Mouse (Mus musculus) heart, embryonic 12.5 days (tissue): ENCODE data around the gene Usf1. TPM values are rescaled to one million over a fixed set of nuclear protein-coding genes. Genes with fewer than 3 reads are reported as not detected.

Experiments used
- ATAC-seq: fragments of 200-750 bp; cut with Nextera tagmentation; 2 replicates; pipeline ENCODE4 v1.8.0; 2017; ENCODE audit warnings: moderate TSS enrichment, moderate library complexity; ENCODE audit not compliant: insufficient number of reproducible peaks, low FRiP score
- H3K27ac ChIP-seq: fragments of 300-500 bp; sonication (generic); 2 replicates; pipeline ENCODE4 v1.5.1; 2016; ENCODE audit warnings: mild to moderate bottlenecking, moderate library complexity; ENCODE audit not compliant: poor library complexity, severe bottlenecking
- H3K27me3 ChIP-seq: fragments of 300-500 bp; sonication (generic); replicated peaks from 2 replicates; pipeline ENCODE4 v1.6.1; 2016; ENCODE audit warnings: mild to moderate bottlenecking, moderate library complexity
- H3K36me3 ChIP-seq: fragments of 300-500 bp; sonication (generic); 2 replicates; pipeline ENCODE4 v1.6.1; 2016; ENCODE audit warnings: mild to moderate bottlenecking, moderate library complexity
- H3K4me1 ChIP-seq: fragments of 300-500 bp; sonication (generic); replicated peaks from 2 replicates; pipeline ENCODE4 v1.6.1; 2016; ENCODE audit warnings: mild to moderate bottlenecking
- H3K4me2 ChIP-seq: fragments of 300-500 bp; sonication (generic); 2 replicates; pipeline ENCODE4 v1.6.1; 2016; ENCODE audit warnings: mild to moderate bottlenecking, moderate library complexity
- H3K4me3 ChIP-seq: fragments of 300-500 bp; sonication (generic); 2 replicates; pipeline ENCODE4 v1.5.1; 2016; ENCODE audit warnings: mild to moderate bottlenecking
- H3K9ac ChIP-seq: fragments of 300-500 bp; sonication (generic); 2 replicates; pipeline ENCODE4 v1.6.1; 2016; ENCODE audit warnings: mild to moderate bottlenecking, moderate library complexity
- H3K9me3 ChIP-seq: fragments of 300-500 bp; sonication (generic); replicated peaks from 2 replicates; pipeline ENCODE4 v1.6.1; 2016; ENCODE audit warnings: mild to moderate bottlenecking, moderate library complexity
- WGBS: fragments of 180-500 bp; shearing (Covaris S2); methylation state at CpG from one replicate; pipeline ENCODE4 v1.1.7; 2016; 5-methylcytosine and 5-hydroxymethylcytosine counted together
- polyA plus RNA-seq: library from polyadenylated mRNA; unstranded; fragments of >200 nt; fragmentation: Nextera tagmentation; extraction: Ambion mirVana; gene quantifications from 2 replicates; pipeline ENCODE4 v1.2.1, GENCODE M21; 2016

Usf1 gene
- polyA plus RNA-seq, 1 experiment from 2014 or later, result 62.7 TPM

DNA sequence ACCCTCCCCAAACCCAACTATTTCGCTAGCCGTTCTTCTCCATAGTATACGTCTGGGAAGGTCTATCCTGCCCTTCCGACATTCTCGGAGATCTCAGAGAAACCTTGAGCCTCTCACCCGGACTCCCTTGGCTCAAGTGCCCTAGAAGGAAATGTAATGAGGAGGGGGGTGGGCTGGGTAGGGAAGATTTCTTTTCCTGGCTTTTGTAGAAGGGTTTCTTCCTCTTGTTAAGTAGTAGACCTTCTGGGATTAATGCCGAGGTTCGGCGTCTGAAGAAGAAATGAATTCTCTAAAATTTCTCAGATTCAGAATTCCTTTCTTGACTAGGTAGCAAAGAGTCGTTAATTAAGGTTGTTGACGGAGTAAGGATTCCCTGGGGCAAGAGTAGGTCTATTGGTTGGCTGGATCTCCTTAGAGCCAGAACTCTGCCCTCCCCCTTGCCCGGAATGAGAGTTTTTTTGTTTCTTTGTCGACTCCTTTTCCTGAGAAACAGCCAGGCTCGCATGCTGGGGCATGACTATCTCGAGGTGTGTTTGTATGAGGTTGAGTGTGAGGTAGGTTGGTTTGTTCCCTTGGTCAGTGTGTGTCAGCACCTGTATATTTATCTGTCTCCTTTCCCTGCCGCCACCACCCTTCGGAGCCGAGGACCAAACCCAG lies 27.0 kb downstream of the Usf1 start:
- Histone ChIP-seq H3K27ac (peak overlapping the region; percentile 85), H3K4me2 (peak overlapping the region; percentile 69), H3K9ac (peak overlapping the region; percentile 76), H3K36me3 (no peaks in the 10 kb centered on the region), H3K4me1 (peaks cover 47% of the 10 kb centered on the region), H3K4me3 (peak overlapping the region; percentile 66), H3K9me3 (no peaks in the 10 kb centered on the region), H3K27me3 (no peaks in the 10 kb centered on the region)
- no peak for ATAC-seq
- under 1% methylated on average over 18 of the region's 18 CpGs for WGBS

- ATAC-seq, result no peak
- Histone ChIP-seq H3K4me1 (peaks cover 47% of the 10 kb centered on the region), H3K4me3 (peak overlapping the region; percentile 66), H3K4me2 (peak overlapping the region; percentile 69), H3K9ac (peak overlapping the region; percentile 64), H3K9me3 (peaks cover 4% of the 10 kb centered on the region), H3K27ac (peak overlapping the region; percentile 85), H3K36me3 (peaks cover 4% of the 10 kb centered on the region; the same call in 1 of the 2 replicates), H3K27me3 (no peaks in the 10 kb centered on the region)
- 10% methylated on average over 8 of the region's 8 CpGs for WGBS
Observed at GRCm38 (mm10) chr1:171439072-171439471, 28.0 kb downstream of the Usf1 start.

DNA sequence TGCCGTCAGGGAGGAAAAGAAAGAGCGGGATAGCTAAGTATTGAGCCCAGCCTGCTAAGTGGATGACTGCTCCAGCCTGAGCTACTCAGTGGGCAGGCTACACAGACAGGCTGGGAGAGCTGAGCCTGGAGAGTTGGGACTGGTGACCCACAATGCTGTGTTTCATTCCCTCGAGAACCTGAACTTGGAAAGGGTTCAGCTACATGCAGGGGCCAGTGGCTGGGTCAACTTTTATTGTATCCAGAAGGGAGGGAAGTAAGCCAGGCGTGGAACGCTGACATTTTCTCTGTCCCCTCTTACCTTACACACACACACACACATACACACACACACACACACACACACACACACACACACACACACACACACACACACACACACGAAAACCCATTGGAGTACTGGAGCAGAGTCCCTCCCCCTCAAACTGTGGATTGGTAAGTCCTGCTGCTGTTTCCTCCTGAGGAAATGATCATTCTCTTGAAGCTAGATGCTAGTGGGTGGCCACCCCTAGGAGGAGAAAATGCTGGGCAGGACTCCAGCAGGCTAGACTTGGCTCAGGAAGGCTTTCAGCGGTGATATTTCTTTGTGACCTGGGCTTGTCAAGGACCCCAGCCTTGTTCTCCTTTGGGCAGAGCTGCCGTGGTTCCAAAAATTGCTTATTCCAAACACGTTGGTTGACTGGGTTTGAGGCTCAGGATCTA lies 29.1 kb downstream of the Usf1 start:
- H3K4me1 ChIP-seq, result peaks cover 47% of the 10 kb centered on the region
- H3K4me2 ChIP-seq, result peak overlapping the region; percentile 69
- peak overlapping the region; percentile 85 for H3K27ac ChIP-seq
- 43% methylated on average over 9 of the region's 9 CpGs for WGBS
- H3K9ac ChIP-seq, result peak overlapping the region; percentile 53; the same call in 1 of the 2 replicates
- H3K9me3 ChIP-seq, result peaks cover 5% of the 10 kb centered on the region
- peaks cover 4% of the 10 kb centered on the region; the same call in 1 of the 2 replicates for H3K36me3 ChIP-seq
- H3K27me3 ChIP-seq, result no peaks in the 10 kb centered on the region
- H3K4me3 ChIP-seq, result peak overlapping the region; percentile 66
- peak; percentile 49; the same call in 1 of the 2 replicates for ATAC-seq

DNA sequence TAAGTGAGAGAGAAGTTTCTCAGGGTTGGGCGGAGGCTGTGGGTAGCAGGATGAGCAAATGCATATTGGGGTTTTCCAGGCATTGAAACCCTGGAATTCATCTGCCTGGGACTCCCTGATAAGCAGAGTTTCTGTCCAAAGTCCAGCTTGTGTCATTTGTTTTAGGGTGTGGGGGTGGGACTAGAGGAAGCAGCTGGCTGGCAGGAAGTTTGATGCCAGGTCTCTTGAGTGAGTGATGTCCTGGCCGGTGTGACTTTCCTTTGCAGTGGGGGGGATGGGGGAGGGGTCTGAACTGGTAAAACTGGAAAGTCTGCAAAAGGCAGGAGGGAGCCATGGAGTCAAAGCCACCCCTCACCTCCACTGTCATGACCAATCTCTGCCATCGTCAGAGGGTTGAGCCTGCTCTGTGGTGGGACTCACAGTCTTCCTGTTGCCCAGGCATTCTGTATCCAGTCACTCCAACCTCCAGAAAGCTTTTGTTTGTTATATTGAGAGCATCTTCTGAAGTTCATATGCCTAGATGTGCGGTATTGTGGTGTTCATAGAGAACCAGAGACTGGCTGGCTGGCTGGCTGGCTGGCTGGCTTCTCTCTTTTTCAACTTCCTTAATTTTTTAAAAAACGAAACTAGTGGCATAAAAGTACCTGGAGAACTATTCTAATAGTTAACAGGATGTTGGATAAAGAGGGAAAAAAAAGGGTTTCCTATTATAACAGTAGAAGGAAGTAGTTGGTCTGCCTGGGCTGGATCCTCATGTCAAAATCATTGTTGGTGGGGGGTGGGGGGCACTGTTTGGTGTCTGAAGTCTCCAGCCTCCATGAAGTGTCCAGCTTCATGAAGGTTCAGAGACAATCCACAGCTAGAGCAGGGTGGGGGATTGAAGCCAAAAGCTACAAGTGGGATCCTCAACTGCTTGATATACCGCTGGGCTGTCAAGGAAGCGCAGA lies 30.6 kb downstream of the Usf1 start:
- H3K9ac ChIP-seq, result 0 out of 2 replicates have a peak overlapping the region, but pooled peaks have one; percentile 40
- peak overlapping the region; percentile 86 for H3K27ac ChIP-seq
- no peaks in the 10 kb centered on the region for H3K27me3 ChIP-seq
- H3K4me1 ChIP-seq, result peaks cover 54% of the 10 kb centered on the region
- H3K4me3 ChIP-seq, result no peak overlapping the region
- peaks cover 4% of the 10 kb centered on the region; the same call in 1 of the 2 replicates for H3K36me3 ChIP-seq
- 0 out of 2 replicates have a peak, but pooled peaks have one; percentile 37 for ATAC-seq
- peak overlapping the region; percentile 69 for H3K4me2 ChIP-seq
- WGBS, result 37% methylated on average over 7 of the region's 7 CpGs
- peaks cover 5% of the 10 kb centered on the region for H3K9me3 ChIP-seq

DNA sequence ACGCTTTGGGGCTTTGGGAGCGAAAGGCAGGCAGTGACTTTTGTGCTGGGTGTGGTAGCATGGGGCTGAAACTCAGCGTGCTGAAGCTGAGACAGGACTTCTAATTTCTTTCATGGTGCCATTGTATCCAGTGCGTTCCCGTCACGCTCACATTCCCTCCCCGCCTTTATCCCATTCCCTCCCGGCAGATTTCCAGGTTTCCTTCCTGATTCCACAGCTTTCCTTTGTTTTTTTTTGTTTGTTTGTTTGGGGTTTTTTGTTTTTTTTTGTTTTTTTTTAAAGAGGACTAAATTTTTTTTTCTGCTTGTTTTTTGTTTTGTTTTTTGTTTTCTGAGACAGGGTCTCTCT lies 31.3 kb downstream of the Usf1 start:
- Histone ChIP-seq H3K27me3 (no peaks in the 10 kb centered on the region), H3K4me2 (peak overlapping the region; percentile 69), H3K9ac (no peak overlapping the region), H3K4me3 (no peak overlapping the region), H3K9me3 (peaks cover 5% of the 10 kb centered on the region), H3K4me1 (peaks cover 56% of the 10 kb centered on the region), H3K36me3 (peaks cover 4% of the 10 kb centered on the region; the same call in 1 of the 2 replicates), H3K27ac (peak overlapping the region; percentile 86)
- 51% methylated on average over 8 of the region's 8 CpGs for WGBS
- ATAC-seq, result no peak

- WGBS, result 85% methylated on average over 5 of the region's 5 CpGs
- Histone ChIP-seq H3K36me3 (peaks cover 4% of the 10 kb centered on the region; the same call in 1 of the 2 replicates), H3K4me3 (no peak overlapping the region), H3K9ac (no peak overlapping the region), H3K27me3 (no peaks in the 10 kb centered on the region), H3K27ac (no peak overlapping the region), H3K9me3 (peaks cover 5% of the 10 kb centered on the region), H3K4me1 (peaks cover 51% of the 10 kb centered on the region), H3K4me2 (no peak overlapping the region)
- ATAC-seq, result no peak
Observed at GRCm38 (mm10) chr1:171445050-171445449, 33.9 kb downstream of the Usf1 start.

DNA sequence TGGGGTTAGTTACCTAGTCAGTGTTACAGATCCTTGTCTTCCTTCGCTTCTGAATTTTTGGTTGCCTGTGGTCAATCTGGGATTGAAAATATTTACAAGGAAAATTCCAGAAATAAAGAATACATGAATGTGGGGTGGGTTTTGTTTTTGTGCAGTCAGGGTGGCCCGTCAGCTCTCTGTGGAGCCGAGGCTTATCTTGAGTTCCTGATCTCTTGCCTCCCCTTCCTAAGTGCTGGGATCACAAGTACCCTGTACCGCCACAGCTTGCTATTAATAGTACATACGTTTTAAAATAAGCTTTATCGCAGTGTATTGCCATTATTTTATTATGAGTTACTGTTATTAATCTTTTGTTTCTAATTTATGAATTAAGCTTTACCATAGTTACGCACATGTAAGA lies 35.7 kb downstream of the Usf1 start:
- Histone ChIP-seq H3K4me1 (peaks cover 34% of the 10 kb centered on the region), H3K9me3 (peaks cover 5% of the 10 kb centered on the region), H3K9ac (peak overlapping the region; percentile 59; the same call in 1 of the 2 replicates), H3K4me3 (no peak overlapping the region), H3K27ac (peak overlapping the region; percentile 49; the same call in 1 of the 2 replicates), H3K36me3 (peaks cover 4% of the 10 kb centered on the region; the same call in 1 of the 2 replicates), H3K4me2 (peak overlapping the region; percentile 52), H3K27me3 (no peaks in the 10 kb centered on the region)
- 32% methylated on average over 7 of the region's 7 CpGs for WGBS
- no peak for ATAC-seq

- peak overlapping the region; percentile 8; the same call in 1 of the 2 replicates for H3K4me3 ChIP-seq
- peak overlapping the region; percentile 52 for H3K4me2 ChIP-seq
- H3K36me3 ChIP-seq, result peaks cover 4% of the 10 kb centered on the region; the same call in 1 of the 2 replicates
- 27% methylated on average over 10 of the region's 10 CpGs for WGBS
- peak overlapping the region; percentile 80 for H3K27ac ChIP-seq
- H3K4me1 ChIP-seq, result peaks cover 28% of the 10 kb centered on the region
- peaks cover 5% of the 10 kb centered on the region for H3K9me3 ChIP-seq
- ATAC-seq, result no peak
- 0 out of 2 replicates have a peak overlapping the region, but pooled peaks have one; percentile 19 for H3K9ac ChIP-seq
- no peaks in the 10 kb centered on the region for H3K27me3 ChIP-seq
Observed at GRCm38 (mm10) chr1:171447692-171448091, 36.6 kb downstream of the Usf1 start.

DNA sequence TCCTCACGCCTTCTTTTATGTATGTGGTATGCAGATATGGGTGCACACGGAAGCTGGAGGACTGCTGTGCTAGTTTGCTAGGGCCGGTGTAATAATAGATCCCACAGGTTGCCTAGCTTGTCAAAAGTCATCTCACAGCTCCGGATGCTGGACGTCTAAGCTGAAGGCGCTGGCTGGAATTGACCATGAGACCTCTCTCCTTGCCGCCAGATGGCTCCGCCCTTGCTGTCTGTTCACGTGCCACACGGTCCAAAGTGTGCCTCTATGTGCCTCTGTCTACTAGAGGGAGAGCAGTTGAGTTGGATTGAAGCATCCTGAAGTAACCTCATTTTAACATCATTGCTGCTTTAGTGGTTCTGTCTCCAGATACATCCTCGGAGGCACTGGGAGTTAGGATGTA lies 38.9 kb downstream of the Usf1 start:
- no peaks in the 10 kb centered on the region; the same call in 1 of the 2 replicates for H3K9me3 ChIP-seq
- H3K4me2 ChIP-seq, result no peak overlapping the region
- no peak overlapping the region for H3K4me3 ChIP-seq
- WGBS, result 67% methylated on average over 11 of the region's 11 CpGs
- peaks cover 28% of the 10 kb centered on the region for H3K4me1 ChIP-seq
- no peak overlapping the region for H3K27ac ChIP-seq
- no peak for ATAC-seq
- H3K27me3 ChIP-seq, result no peaks in the 10 kb centered on the region
- H3K9ac ChIP-seq, result no peak overlapping the region
- no peaks in the 10 kb centered on the region for H3K36me3 ChIP-seq

- Histone ChIP-seq H3K4me1 (peaks cover 28% of the 10 kb centered on the region), H3K9me3 (no peaks in the 10 kb centered on the region; the same call in 1 of the 2 replicates), H3K4me3 (no peak overlapping the region), H3K4me2 (no peak overlapping the region), H3K36me3 (no peaks in the 10 kb centered on the region), H3K27ac (no peak overlapping the region), H3K9ac (no peak overlapping the region), H3K27me3 (no peaks in the 10 kb centered on the region)
- no peak for ATAC-seq
- 79% methylated on average over 10 of the region's 10 CpGs for WGBS
Observed at GRCm38 (mm10) chr1:171451001-171451400, 39.9 kb downstream of the Usf1 start.
